20 mouse cellular contexts compared by ENCODE assay signal in genomic region chr1:162247216-162247615, GRCm38 (mm10).
"Had no signal": no experiment of that assay in that cellular context is flagged by ENCODE, and none has a peak within 500 bp of the region (broad histone marks: within the 10 kb centered on the region; RNA-seq: fewer than 3 reads in every experiment).

No protein-coding gene starts in this region.

- H3K36me3 ChIP-seq: lung, embryonic 15.5 days; midbrain, embryonic 10.5 days; midbrain, embryonic 12.5 days; neural tube, embryonic 13.5 days had no signal

- H3K9me3 ChIP-seq: lung, embryonic 15.5 days; midbrain, embryonic 10.5 days; midbrain, embryonic 12.5 days; neural tube, embryonic 13.5 days; neural tube, embryonic 15.5 days had no signal

- H3K9ac ChIP-seq: liver, embryonic 14.5 days; lung, embryonic 15.5 days; midbrain, embryonic 12.5 days; neural tube, embryonic 13.5 days; neural tube, embryonic 15.5 days had no signal

- ATAC-seq: lung, postnatal 0 days; midbrain, embryonic 16.5 days had no signal

- H3K27me3 ChIP-seq: lung, embryonic 15.5 days; midbrain, embryonic 12.5 days; neural tube, embryonic 13.5 days; neural tube, embryonic 15.5 days had no signal

- H3K4me1 ChIP-seq: midbrain, embryonic 12.5 days; neural tube, embryonic 13.5 days had no signal

- H3K4me2 ChIP-seq: lung, embryonic 15.5 days; midbrain, embryonic 12.5 days; neural tube, embryonic 13.5 days; neural tube, embryonic 15.5 days had no signal

- H3K4me3 ChIP-seq: lung, embryonic 15.5 days; midbrain, embryonic 10.5 days; midbrain, embryonic 12.5 days; myocyte; neural tube, embryonic 13.5 days; neural tube, embryonic 15.5 days had no signal

- DNase-seq: lung, adult 18-20 months; lung, postnatal 14 days; lung, postnatal 4 days; midbrain, embryonic 14.5 days; right cerebral cortex, adult 18-20 months; right cerebral cortex, postnatal 25 days; right cerebral cortex, postnatal 4 days; spleen, adult 18-20 months; thymus, adult 18-20 months; thymus, postnatal 14 days; thymus, postnatal 36 days had no signal

- H3K27ac ChIP-seq: liver, embryonic 14.5 days; lung, embryonic 15.5 days; midbrain, embryonic 10.5 days; midbrain, embryonic 12.5 days; neural tube, embryonic 13.5 days; neural tube, embryonic 15.5 days had no signal
